Mouse (Mus musculus) megakaryocyte, embryonic 14.5 days (primary cell): ENCODE data around the gene Faf2. TPM values are rescaled to one million over a fixed set of nuclear protein-coding genes. Genes with fewer than 3 reads are reported as not detected.

ENCODE experiments used
- H3K27me3 ChIP-seq: replicated peaks from 2 replicates; pipeline ENCODE3; 2012; ENCODE audit warnings: inconsistent platforms
- H3K36me3 ChIP-seq: replicated peaks from 2 replicates; pipeline ENCODE3; 2012; ENCODE audit warnings: low read length, inconsistent platforms, mixed read lengths
- H3K4me1 ChIP-seq: 2 replicates; pipeline ENCODE4 v1.6.1; 2012; ENCODE audit warnings: inconsistent platforms
- H3K4me3 ChIP-seq: replicated peaks from 2 replicates; pipeline ENCODE3; 2012; ENCODE audit warnings: moderate library complexity, mild to moderate bottlenecking, inconsistent platforms
- H3K9me3 ChIP-seq: 2 replicates; pipeline ENCODE4 v1.6.1; 2012; ENCODE audit warnings: inconsistent platforms
- FLI1 ChIP-seq: IDR thresholded peaks from 2 replicates; pipeline ENCODE4 v1.6.1; 2012; ENCODE audit warnings: low read length, inconsistent platforms, mixed read lengths
- GATA1 ChIP-seq: IDR thresholded peaks from 3 replicates; pipeline ENCODE4 v1.6.1; 2012; ENCODE audit warnings: mixed read lengths, low read length, inconsistent platforms, borderline replicate concordance
- polyA plus RNA-seq: library from polyadenylated mRNA; stranded (reverse); fragments of >175 nt; gene quantifications from 2 replicates; pipeline ENCODE4 v1.2.3, GENCODE M21; 2012; ENCODE audit warnings: low replicate concordance; ENCODE audit not compliant: insufficient read depth

Faf2 gene
- polyA plus RNA-seq = 1.5 and 13.9 TPM in 2 replicates

- peaks cover 38% of the 10 kb centered on the region for H3K4me1 ChIP-seq
- H3K36me3 ChIP-seq = peaks cover 3% of the 10 kb centered on the region
- peak; percentile 99 for TF ChIP-seq FLI1
- no peak for TF ChIP-seq GATA1
- no peaks in the 10 kb centered on the region for H3K9me3 ChIP-seq
- peaks cover 9% of the 10 kb centered on the region for H3K27me3 ChIP-seq
- peak within 1 kb of the TSS; percentile 99 for H3K4me3 ChIP-seq
Observed at GRCm38 (mm10) chr13:54621155-54621932, at the start of gene Faf2. Gene Faf2 (plus strand): TSS chr13:54621784.

DNA sequence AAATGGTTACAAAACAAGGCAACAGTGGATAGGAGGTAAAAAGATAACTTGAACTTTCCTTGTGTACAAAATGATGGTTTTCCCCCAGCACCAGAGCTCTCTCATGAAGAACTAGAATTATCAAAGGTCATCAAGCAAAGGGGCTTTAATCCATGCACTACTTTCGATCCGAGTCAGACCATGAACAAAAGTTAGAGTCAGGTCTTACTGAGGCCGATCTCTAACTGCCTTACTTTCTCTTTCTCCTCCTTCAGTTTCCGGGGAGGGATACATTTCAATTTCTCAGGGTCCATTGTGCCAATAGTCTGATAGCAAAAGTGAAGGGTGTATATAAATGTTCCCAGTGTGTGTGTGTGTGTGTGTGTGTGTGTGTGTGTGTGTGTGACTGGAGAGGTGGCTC, 49.0 kb upstream of the Faf2 start:
- TF ChIP-seq GATA1 (no peak), FLI1 (no peak)
- Histone ChIP-seq H3K9me3 (no peaks in the 10 kb centered on the region), H3K36me3 (peaks cover 15% of the 10 kb centered on the region), H3K27me3 (no peaks in the 10 kb centered on the region), H3K4me3 (no peak overlapping the region), H3K4me1 (peaks cover 67% of the 10 kb centered on the region)

DNA sequence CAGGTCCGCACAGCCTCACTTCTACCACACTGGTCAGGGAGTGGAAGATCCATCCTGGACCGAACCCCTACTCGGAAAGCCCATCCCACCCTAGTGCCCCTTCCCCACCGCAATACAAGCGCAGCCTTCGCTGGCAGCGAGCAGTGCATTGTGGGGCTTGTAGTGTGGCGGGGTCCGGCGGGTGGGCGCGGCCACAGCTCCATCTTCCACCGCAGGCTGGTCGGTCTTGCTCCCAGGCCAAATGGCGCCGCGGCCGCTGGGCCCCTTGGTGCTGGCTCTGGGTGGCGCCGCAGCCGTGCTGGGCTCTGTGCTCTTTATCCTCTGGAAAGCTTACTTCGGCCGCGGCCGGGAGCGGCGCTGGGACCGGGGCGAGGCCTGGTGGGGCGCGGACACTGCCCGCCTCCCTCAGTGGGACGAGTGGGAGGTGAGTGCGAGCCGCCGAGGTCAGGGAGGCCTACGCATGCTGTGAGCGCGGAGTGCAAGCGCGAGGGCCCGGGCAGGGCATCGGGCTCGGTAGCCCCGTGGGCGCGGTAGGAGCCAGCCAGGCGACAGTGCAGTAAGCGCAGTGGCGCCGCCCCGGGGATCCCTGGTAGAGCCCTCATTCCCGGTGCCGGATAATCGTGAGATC, 46.6 kb upstream of the Faf2 start, which contains the start of gene Arl10:
TSS of gene Arl10 (plus strand) at position 162 of the 628 bp plus-strand sequence.
- Histone ChIP-seq H3K9me3 (no peaks in the 10 kb centered on the region), H3K36me3 (peaks cover 39% of the 10 kb centered on the region), H3K27me3 (no peaks in the 10 kb centered on the region), H3K4me1 (peaks cover 60% of the 10 kb centered on the region), H3K4me3 (peak within 1 kb of the TSS; percentile 97)
- TF ChIP-seq GATA1 = no peak
- TF ChIP-seq FLI1 = no peak

DNA sequence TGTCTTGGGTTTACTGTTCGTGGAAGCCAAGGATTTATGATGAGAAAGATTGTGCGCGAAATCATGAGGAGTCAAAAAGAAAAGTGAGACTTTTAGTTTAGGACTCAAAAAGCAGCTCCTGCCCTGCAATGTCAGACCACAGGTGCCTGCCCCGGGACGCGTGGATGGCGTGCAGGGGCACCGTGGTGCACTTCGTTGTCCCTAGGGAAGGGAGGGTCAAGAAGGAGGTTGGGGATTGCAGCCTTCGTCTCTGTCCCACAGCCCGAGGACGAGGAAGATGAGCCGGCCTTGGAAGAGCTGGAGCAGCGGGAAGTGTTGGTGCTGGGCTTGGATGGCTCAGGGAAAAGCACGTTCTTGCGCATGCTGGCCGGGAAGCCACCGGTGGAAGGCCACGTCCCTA, 46.1 kb upstream of the Faf2 start:
- H3K4me3 ChIP-seq = peak overlapping the region; percentile 97
- H3K4me1 ChIP-seq = peaks cover 58% of the 10 kb centered on the region
- H3K9me3 ChIP-seq = no peaks in the 10 kb centered on the region
- H3K36me3 ChIP-seq = peaks cover 44% of the 10 kb centered on the region
- no peaks in the 10 kb centered on the region for H3K27me3 ChIP-seq
- no peak for TF ChIP-seq FLI1
- no peak for TF ChIP-seq GATA1

DNA sequence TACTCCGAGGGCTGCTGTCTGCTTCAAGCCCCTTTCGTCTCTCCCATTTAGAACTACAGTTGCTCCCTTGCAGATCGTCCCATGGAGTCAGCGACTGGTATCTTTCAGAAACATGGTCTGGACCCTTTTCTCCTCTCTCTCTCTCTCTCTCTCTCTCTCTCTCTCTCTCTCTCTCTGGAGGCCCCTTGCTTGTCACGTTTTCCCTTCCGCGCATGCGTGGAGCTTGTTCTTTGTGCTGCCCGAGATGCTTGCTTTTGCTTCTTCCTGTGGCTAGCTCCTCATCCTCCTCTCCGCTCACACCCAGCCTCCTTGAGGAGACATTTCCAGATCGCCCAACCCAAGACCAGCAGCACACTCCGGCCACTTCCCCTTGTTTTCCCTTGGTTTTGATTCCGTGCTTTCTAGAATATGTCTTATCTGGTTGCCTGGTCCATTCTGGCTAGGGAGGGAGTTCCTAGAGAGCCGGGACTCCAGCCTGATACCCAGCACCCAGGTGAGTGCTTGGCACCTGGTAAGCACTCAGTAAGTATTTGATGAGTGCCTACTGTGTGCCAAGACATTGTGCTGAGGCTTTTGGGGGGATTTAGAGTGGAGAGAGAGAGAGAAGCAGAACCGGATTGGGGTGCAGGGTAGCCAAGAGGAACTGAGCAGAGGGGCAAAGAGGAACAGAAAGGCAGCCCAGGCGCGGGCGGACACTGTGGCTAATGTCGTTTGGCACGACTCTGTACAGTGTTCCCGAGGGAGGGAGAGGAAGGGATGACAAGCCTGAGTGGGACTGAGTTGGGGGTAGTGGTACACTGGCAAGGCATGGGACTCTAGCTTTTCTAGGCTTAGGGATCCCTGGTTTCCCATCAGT, 43.7 kb upstream of the Faf2 start:
- Histone ChIP-seq H3K9me3 (no peaks in the 10 kb centered on the region), H3K27me3 (no peaks in the 10 kb centered on the region), H3K4me1 (peaks cover 55% of the 10 kb centered on the region), H3K4me3 (peak overlapping the region; percentile 28), H3K36me3 (peaks cover 67% of the 10 kb centered on the region)
- TF ChIP-seq GATA1 (no peak), FLI1 (no peak)

- H3K27me3 ChIP-seq = no peaks in the 10 kb centered on the region
- H3K9me3 ChIP-seq = no peaks in the 10 kb centered on the region
- peaks cover 98% of the 10 kb centered on the region for H3K36me3 ChIP-seq
- H3K4me1 ChIP-seq = peaks cover 31% of the 10 kb centered on the region
- TF ChIP-seq FLI1 = no peak
- no peak for TF ChIP-seq GATA1
- H3K4me3 ChIP-seq = no peak overlapping the region
Observed at GRCm38 (mm10) chr13:54581385-54581784, 40.2 kb upstream of the Faf2 start.

GRCm38 (mm10) chr13:54582126-54582525, 39.5 kb upstream of the Faf2 start:
- TF ChIP-seq GATA1 = no peak
- TF ChIP-seq FLI1 = no peak
- H3K36me3 ChIP-seq = peaks cover 98% of the 10 kb centered on the region
- no peaks in the 10 kb centered on the region for H3K27me3 ChIP-seq
- H3K9me3 ChIP-seq = no peaks in the 10 kb centered on the region
- peak overlapping the region; percentile 29 for H3K4me3 ChIP-seq
- H3K4me1 ChIP-seq = peaks cover 27% of the 10 kb centered on the region

DNA sequence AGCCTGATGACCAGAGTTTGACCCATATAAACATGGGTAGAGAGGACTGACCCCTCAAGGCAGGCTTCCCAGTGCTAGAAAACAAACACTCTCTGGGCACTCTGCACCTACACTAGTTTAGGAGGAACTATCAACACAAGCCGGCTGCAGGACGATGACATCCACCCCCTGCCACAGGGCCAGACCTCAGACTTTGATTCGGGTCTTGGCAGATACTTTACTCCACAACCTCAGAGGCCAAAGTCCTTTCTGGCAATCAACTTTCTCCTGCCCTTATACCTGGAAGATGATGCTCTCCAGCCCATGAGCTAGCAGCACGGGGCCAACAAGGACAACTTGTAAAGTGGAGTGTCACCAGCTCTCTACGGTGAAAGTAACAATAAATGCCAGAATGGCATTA, 38.7 kb upstream of the Faf2 start:
- Histone ChIP-seq H3K9me3 (no peaks in the 10 kb centered on the region), H3K4me1 (peaks cover 19% of the 10 kb centered on the region), H3K36me3 (peaks cover 98% of the 10 kb centered on the region), H3K4me3 (no peak overlapping the region), H3K27me3 (no peaks in the 10 kb centered on the region)
- TF ChIP-seq FLI1 (no peak), GATA1 (no peak)

GRCm38 (mm10) chr13:54585831-54586230, 35.8 kb upstream of the Faf2 start:
- peaks cover 20% of the 10 kb centered on the region for H3K4me1 ChIP-seq
- H3K36me3 ChIP-seq = peaks cover 75% of the 10 kb centered on the region
- no peaks in the 10 kb centered on the region for H3K9me3 ChIP-seq
- no peaks in the 10 kb centered on the region for H3K27me3 ChIP-seq
- TF ChIP-seq GATA1 = no peak
- TF ChIP-seq FLI1 = no peak
- H3K4me3 ChIP-seq = no peak overlapping the region
